Mouse (Mus musculus): ENCODE measurements at regions not wholly inside any gene's neighbourhood (a gene's known extent, or its start where the extent isn't known, plus 50 kb on each side); places are given as distances from the start of the nearest gene placed in this dataset.
"Not testable (repeated sequence)": the region's sequence is repeated elsewhere in the genome, so short reads cannot be mapped to it uniquely, and the experiment has no call there.

DNA sequence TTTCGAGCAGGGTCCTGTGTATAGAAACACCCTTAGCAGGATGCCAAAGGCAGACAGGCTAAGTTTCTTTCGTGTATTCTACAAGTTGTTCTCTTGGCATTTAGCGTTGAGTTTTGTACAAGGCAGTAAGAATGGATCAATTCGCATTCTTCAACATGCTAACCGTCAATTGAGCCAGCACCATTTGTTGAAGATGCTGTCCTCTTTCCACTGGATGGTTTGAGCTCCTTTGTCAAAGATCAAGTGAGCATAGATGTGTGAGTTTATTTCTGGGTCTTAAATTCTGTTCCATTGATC lies 113.9 kb downstream of the Zfp97 start:
- not testable (repeated sequence) for TF ChIP-seq CTCF (IDR thresholded peaks at IDR 0.05; ENCODE audit: control insufficient read depth, insufficient read depth, insufficient replicate concordance, low read depth, low read length); POLR2A (IDR thresholded peaks at IDR 0.05; ENCODE audit: control insufficient read depth, low read depth, low read length)

Measured in testis, adult 2 months (tissue).